Mouse (Mus musculus) MEL (cell line): Measurements from ENCODE around the gene Zmat3.

Experiments used
- CTCF ChIP-seq, 3 experiments: IDR thresholded peaks in 2 of 3; conservative IDR thresholded peaks in 1 of 3; 2 replicates each; pipeline ENCODE4 v1.5.1; 2011 to 2012; ENCODE audit warnings: low read length in 3 of 3, low read depth in 2 of 3, mild to moderate bottlenecking in 2 of 3, improper control_type of control experiment in 1 of 3, inconsistent platforms in 1 of 3, mixed read lengths in 1 of 3, moderate library complexity in 1 of 3; ENCODE audit not compliant: control insufficient read depth in 1 of 3, insufficient read depth in 1 of 3, poor library complexity in 1 of 3, severe bottlenecking in 1 of 3
- E2F4 ChIP-seq: IDR thresholded peaks from 2 replicates; pipeline ENCODE4 v1.6.1; 2011; ENCODE audit warnings: low read depth, low read length, improper control_type of control experiment, borderline replicate concordance
- ELF1 ChIP-seq: IDR thresholded peaks from 2 replicates; pipeline ENCODE4 v1.6.1; 2014; ENCODE audit warnings: low read depth, mild to moderate bottlenecking, inconsistent platforms, low read length, improper control_type of control experiment, moderate library complexity
- HCFC1 ChIP-seq: IDR thresholded peaks from 2 replicates; pipeline ENCODE4 v1.6.1; 2012; ENCODE audit warnings: low read depth, mild to moderate bottlenecking, inconsistent platforms, low read length, improper control_type of control experiment, moderate library complexity
- MAFK ChIP-seq: IDR thresholded peaks from 2 replicates; pipeline ENCODE4 v1.6.1; 2011; ENCODE audit warnings: low read depth, mild to moderate bottlenecking, low read length, improper control_type of control experiment, borderline replicate concordance
- NELFE ChIP-seq: IDR thresholded peaks from 2 replicates; pipeline ENCODE4 v1.6.1; 2011; ENCODE audit warnings: low read depth, low read length, improper control_type of control experiment
- RAD21 ChIP-seq: IDR thresholded peaks from 2 replicates; pipeline ENCODE4 v1.6.1; 2011; ENCODE audit warnings: mild to moderate bottlenecking, low read depth, low read length, improper control_type of control experiment
- USF1 ChIP-seq: IDR thresholded peaks from 2 replicates; pipeline ENCODE4 v1.6.1; 2014; ENCODE audit warnings: low read depth, mild to moderate bottlenecking, inconsistent platforms, low read length, improper control_type of control experiment, moderate library complexity
- ZC3H11A ChIP-seq: IDR thresholded peaks from 2 replicates; pipeline ENCODE4 v1.6.1; 2012; ENCODE audit warnings: low read depth, mild to moderate bottlenecking, inconsistent platforms, low read length, improper control_type of control experiment
- ZMIZ1 ChIP-seq: IDR thresholded peaks from 2 replicates; pipeline ENCODE4 v1.6.1; 2012; ENCODE audit warnings: low read depth, mild to moderate bottlenecking, inconsistent platforms, low read length, improper control_type of control experiment, moderate library complexity

DNA sequence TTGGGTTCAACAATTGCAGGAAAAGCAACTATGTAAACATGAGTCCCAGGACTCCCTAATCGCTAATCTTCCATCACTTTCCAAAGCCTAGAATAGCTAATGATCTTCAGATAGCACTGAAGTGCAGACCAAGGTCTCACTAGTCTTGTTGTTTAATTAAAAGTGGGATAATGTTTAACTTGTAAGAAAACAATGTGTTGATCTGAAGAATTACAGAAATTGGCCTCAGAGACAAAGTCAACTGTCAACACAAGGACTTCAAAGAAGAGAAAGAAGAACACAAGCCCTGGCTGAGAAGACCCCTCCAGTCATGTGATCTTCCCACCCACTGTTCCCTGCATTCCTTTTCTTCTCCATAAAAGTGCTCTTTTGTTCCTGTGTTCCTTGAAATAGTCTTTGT, 61.6 kb downstream of the Zmat3 start:
- no peak for TF ChIP-seq MAFK
- TF ChIP-seq HCFC1, result no peak
- TF ChIP-seq CTCF (IDR thresholded peaks at IDR 0.05 in 2 of 3, conservative IDR thresholded peaks at IDR 0.05 in 1 of 3; ENCODE audit: control insufficient read depth in 1 of 3, insufficient read depth in 1 of 3, low read depth in 2 of 3, low read length in 3 of 3, poor library complexity in 1 of 3, severe bottlenecking in 1 of 3), result no peak
- TF ChIP-seq NELFE, result no peak
- no peak for TF ChIP-seq E2F4
- TF ChIP-seq ELF1, result no peak
- no peak for TF ChIP-seq USF1
- no peak for TF ChIP-seq ZMIZ1
- TF ChIP-seq RAD21, result no peak
- TF ChIP-seq ZC3H11A, result no peak
